Mouse (Mus musculus) hindbrain, postnatal 0 days (tissue): Measurements from ENCODE around the gene Gramd1c. TPM values are rescaled to one million over a fixed set of nuclear protein-coding genes. Genes with fewer than 3 reads are reported as not detected.

ENCODE experiments used
- ATAC-seq: fragments of 200-750 bp; cut with Nextera tagmentation; 2 replicates; pipeline ENCODE4 v1.8.0; 2017; ENCODE audit warnings: mild to moderate bottlenecking, moderate TSS enrichment, moderate library complexity
- DNase-seq: peaks from one replicate; pipeline ENCODE4 v3.0.0-alpha.2; 2015; ENCODE audit warnings: low spot score
- H3K27ac ChIP-seq: fragments of 300-500 bp; sonication (generic); 2 replicates; pipeline ENCODE4 v1.5.1; 2014; ENCODE audit warnings: mild to moderate bottlenecking
- H3K27me3 ChIP-seq: fragments of 300-500 bp; sonication (generic); 2 replicates; pipeline ENCODE4 v1.6.1; 2014; ENCODE audit warnings: low read length, mixed read lengths; ENCODE audit not compliant: insufficient read depth
- H3K36me3 ChIP-seq: fragments of 300-500 bp; sonication (generic); 2 replicates; pipeline ENCODE4 v1.6.1; 2014; ENCODE audit warnings: low read length, mixed read lengths; ENCODE audit not compliant: insufficient read depth
- H3K4me1 ChIP-seq: fragments of 300-500 bp; sonication (generic); 2 replicates; pipeline ENCODE4 v1.6.1; 2014; ENCODE audit warnings: antibody characterized with exemption, low read length, mixed read lengths; ENCODE audit not compliant: insufficient read depth
- H3K4me2 ChIP-seq: fragments of 300-500 bp; sonication (generic); 2 replicates; pipeline ENCODE4 v1.6.1; 2014; ENCODE audit warnings: low read depth, mild to moderate bottlenecking, low read length, moderate library complexity, mixed read lengths
- H3K4me3 ChIP-seq: fragments of 300-500 bp; sonication (generic); 2 replicates; pipeline ENCODE4 v1.5.1; 2014; ENCODE audit warnings: low read length
- H3K9ac ChIP-seq: fragments of 300-500 bp; sonication (generic); replicated peaks from 2 replicates; pipeline ENCODE4 v1.6.1; 2014; ENCODE audit warnings: mild to moderate bottlenecking, low read length, moderate library complexity, mixed read lengths
- H3K9me3 ChIP-seq: fragments of 300-500 bp; sonication (generic); 2 replicates; pipeline ENCODE4 v1.6.1; 2016; ENCODE audit warnings: low read length, mixed read lengths
- CTCF ChIP-seq: IDR thresholded peaks from 2 replicates; pipeline ENCODE4 v1.5.1; 2016; ENCODE audit warnings: antibody characterized with exemption, control low read depth, low read depth
- WGBS: fragments of 180-500 bp; shearing (Covaris S2); extraction: QIAGEN DNeasy Blood & Tissue Kit; methylation state at CpG from one replicate; pipeline ENCODE4 v1.1.7; 2014; 5-methylcytosine and 5-hydroxymethylcytosine counted together
- polyA plus RNA-seq: library from polyadenylated mRNA; unstranded; fragments of >200 nt; fragmentation: Nextera tagmentation; extraction: Ambion mirVana; gene quantifications from 2 replicates; pipeline ENCODE4 v1.2.1, GENCODE M21; 2015
- total RNA-seq: library from RNA; depleted of rRNA; stranded (reverse); fragments of >200 nt; gene quantifications from 2 replicates; pipeline ENCODE4 v1.2.3, GENCODE M21; 2014

The Gramd1c gene
- total and polyA plus RNA-seq, 2 experiments from 2014 or later, result 0.63 to 2.6 TPM

GRCm38 (mm10) chr16:43979010-43979327 lies 84.2 kb downstream of the Gramd1c start:
- Histone ChIP-seq H3K9me3 (no peaks in the 10 kb centered on the region), H3K36me3 (no peaks in the 10 kb centered on the region), H3K4me2 (peak overlapping the region; percentile 96), H3K27me3 (no peaks in the 10 kb centered on the region), H3K9ac (peak overlapping the region; percentile 65), H3K27ac (no peak overlapping the region), H3K4me1 (no peaks in the 10 kb centered on the region), H3K4me3 (peak overlapping the region; percentile 68)
- no peak for TF ChIP-seq CTCF
- 11% methylated on average over 7 of the region's 7 CpGs for WGBS
- DNase-seq (peak; percentile 24), ATAC-seq (no peak; the same call in 1 of the 2 replicates)

- 78% methylated on average over 22 of the region's 22 CpGs for WGBS
- no peak for TF ChIP-seq CTCF
Observed at GRCm38 (mm10) chr16:43973606-43974220, 89.4 kb downstream of the Gramd1c start.

GRCm38 (mm10) chr16:43973147-43973546 lies 90.0 kb downstream of the Gramd1c start:
- ATAC-seq, result no peak
- H3K4me1 ChIP-seq, result no peaks in the 10 kb centered on the region
- DNase-seq, result no peak
- no peak overlapping the region for H3K4me3 ChIP-seq
- H3K4me2 ChIP-seq, result no peak overlapping the region
- no peak for TF ChIP-seq CTCF
- 94% methylated on average over 11 of the region's 11 CpGs for WGBS
- H3K27me3 ChIP-seq, result no peaks in the 10 kb centered on the region
- no peak overlapping the region for H3K9ac ChIP-seq
- no peaks in the 10 kb centered on the region for H3K9me3 ChIP-seq
- no peak overlapping the region for H3K27ac ChIP-seq
- H3K36me3 ChIP-seq, result no peaks in the 10 kb centered on the region

More at GRCm38 (mm10) chr16:43973606-43974220, 89.4 kb downstream of the Gramd1c start:
- Histone ChIP-seq H3K4me1 (no peaks in the 10 kb centered on the region), H3K9ac (no peak overlapping the region), H3K4me2 (no peak overlapping the region), H3K27me3 (no peaks in the 10 kb centered on the region), H3K9me3 (no peaks in the 10 kb centered on the region), H3K36me3 (no peaks in the 10 kb centered on the region), H3K27ac (no peak overlapping the region), H3K4me3 (no peak overlapping the region)
- ATAC-seq, result no peak
- DNase-seq, result no peak

- no peak overlapping the region for H3K4me2 ChIP-seq
- H3K4me3 ChIP-seq, result no peak overlapping the region
- ATAC-seq (no peak), DNase-seq (no peak)
- 97% methylated on average over 2 of the region's 2 CpGs for WGBS
- no peaks in the 10 kb centered on the region for H3K27me3 ChIP-seq
- no peaks in the 10 kb centered on the region for H3K9me3 ChIP-seq
- TF ChIP-seq CTCF, result no peak
- no peaks in the 10 kb centered on the region for H3K36me3 ChIP-seq
- H3K27ac ChIP-seq, result no peak overlapping the region
- no peaks in the 10 kb centered on the region for H3K4me1 ChIP-seq
- no peak overlapping the region for H3K9ac ChIP-seq
Observed at GRCm38 (mm10) chr16:43972391-43972790, 90.8 kb downstream of the Gramd1c start.

- Histone ChIP-seq H3K9me3 (no peaks in the 10 kb centered on the region), H3K36me3 (no peaks in the 10 kb centered on the region), H3K27me3 (no peaks in the 10 kb centered on the region), H3K4me3 (no peak overlapping the region), H3K9ac (no peak overlapping the region), H3K4me1 (no peaks in the 10 kb centered on the region), H3K4me2 (no peak overlapping the region), H3K27ac (no peak overlapping the region)
- 92% methylated on average over 9 of the region's 9 CpGs for whole genome bisulfite sequencing
- ATAC-seq (no peak), DNase-seq (no peak)
- TF ChIP-seq CTCF, result no peak
Observed at GRCm38 (mm10) chr16:43971741-43972140, 91.4 kb downstream of the Gramd1c start.

GRCm38 (mm10) chr16:43971189-43971588 lies 92.0 kb downstream of the Gramd1c start:
- Histone ChIP-seq H3K9ac (no peak overlapping the region), H3K4me2 (no peak overlapping the region), H3K4me3 (no peak overlapping the region), H3K27me3 (no peaks in the 10 kb centered on the region), H3K27ac (no peak overlapping the region), H3K9me3 (no peaks in the 10 kb centered on the region), H3K36me3 (no peaks in the 10 kb centered on the region), H3K4me1 (no peaks in the 10 kb centered on the region)
- no peak for ATAC-seq
- TF ChIP-seq CTCF, result no peak
- DNase-seq, result no peak
- 95% methylated on average over 11 of the region's 11 CpGs for WGBS

- TF ChIP-seq CTCF, result no peak
- no peak overlapping the region for H3K27ac ChIP-seq
- no peak for ATAC-seq
- H3K36me3 ChIP-seq, result no peaks in the 10 kb centered on the region
- H3K4me1 ChIP-seq, result no peaks in the 10 kb centered on the region
- H3K9me3 ChIP-seq, result no peaks in the 10 kb centered on the region
- H3K27me3 ChIP-seq, result no peaks in the 10 kb centered on the region
- H3K4me2 ChIP-seq, result no peak overlapping the region
- WGBS, result 86% methylated on average over 3 of the region's 3 CpGs
- no peak overlapping the region for H3K4me3 ChIP-seq
- no peak for DNase-seq
- H3K9ac ChIP-seq, result no peak overlapping the region
Observed at GRCm38 (mm10) chr16:43970426-43970825, 92.7 kb downstream of the Gramd1c start.
